Mouse (Mus musculus): ENCODE measurements around the gene Gm43638. TPM values are rescaled to one million over a fixed set of nuclear protein-coding genes. Genes with fewer than 3 reads are reported as not detected.
"Not testable (repeated sequence)": the region's sequence is repeated elsewhere in the genome, so short reads cannot be mapped to it uniquely, and the experiment has no call there.

Gene Gm43638
- not detected in 2 replicates for polyA plus RNA-seq (2015; fragmentation: Nextera tagmentation; extraction: Ambion mirVana)

GRCm38 (mm10) chr5:87486706-87487105 is at the start of gene Gm43638:
TSS of gene Gm43638 (minus strand) at chr5:87486806.
- not testable (repeated sequence) for H3K27me3 ChIP-seq (replicated peaks); H3K36me3 ChIP-seq; ATAC-seq (ENCODE audit: low FRiP score); H3K4me1 ChIP-seq; H3K4me2 ChIP-seq; H3K27ac ChIP-seq (replicated peaks); H3K9me3 ChIP-seq (replicated peaks); H3K4me3 ChIP-seq (replicated peaks); H3K9ac ChIP-seq (replicated peaks)
- WGBS = 86% methylated on average over 1 of the region's 1 CpGs

- ATAC-seq (ENCODE audit: low FRiP score) = no peak
These were observed 49.5 kb upstream of the Gm43638 start for GRCm38 (mm10) chr5:87535994-87536644.

DNA sequence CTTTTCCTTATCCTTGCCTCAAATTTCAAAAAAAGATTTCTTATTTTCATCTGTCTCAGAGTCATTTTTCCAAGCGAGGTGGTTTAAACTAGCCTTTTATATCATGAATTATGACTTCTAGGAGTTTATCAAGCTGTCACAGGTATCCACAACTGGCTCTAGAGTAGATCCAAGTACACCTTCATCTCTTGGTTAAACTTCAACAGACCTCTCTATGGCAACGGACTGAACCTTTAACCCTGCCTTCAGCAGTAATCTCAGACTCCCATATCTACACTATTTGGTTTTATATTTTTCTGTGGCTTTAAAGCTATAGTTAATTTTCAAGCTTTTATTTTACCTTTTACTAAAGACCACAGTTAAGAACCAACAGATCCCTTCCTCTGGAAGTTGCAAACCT is 45.7 kb upstream of the Gm43638 start:
- H3K27me3 ChIP-seq (replicated peaks) = no peaks in the 10 kb centered on the region
- no peaks in the 10 kb centered on the region for H3K9me3 ChIP-seq (replicated peaks)
- no peak overlapping the region for H3K9ac ChIP-seq (replicated peaks)
- no peak overlapping the region for H3K4me2 ChIP-seq
- H3K27ac ChIP-seq (replicated peaks) = no peak overlapping the region
- no peaks in the 10 kb centered on the region for H3K36me3 ChIP-seq
- H3K4me1 ChIP-seq = no peaks in the 10 kb centered on the region
- no peak overlapping the region for H3K4me3 ChIP-seq (replicated peaks)
- WGBS = 82% methylated on average over 2 of the region's 2 CpGs
- no peak for ATAC-seq (ENCODE audit: low FRiP score)

More at GRCm38 (mm10) chr5:87535994-87536644, 49.5 kb upstream of the Gm43638 start:
- no peak overlapping the region for H3K9ac ChIP-seq (replicated peaks)
- H3K36me3 ChIP-seq = no peaks in the 10 kb centered on the region
- H3K27me3 ChIP-seq (replicated peaks) = no peaks in the 10 kb centered on the region
- H3K4me2 ChIP-seq = no peak overlapping the region
- H3K27ac ChIP-seq (replicated peaks) = no peak overlapping the region
- no peaks in the 10 kb centered on the region for H3K4me1 ChIP-seq
- WGBS = 79% methylated on average over 4 of the region's 4 CpGs
- no peaks in the 10 kb centered on the region for H3K9me3 ChIP-seq (replicated peaks)
- no peak overlapping the region for H3K4me3 ChIP-seq (replicated peaks)

GRCm38 (mm10) chr5:87523561-87523960 is 37.0 kb upstream of the Gm43638 start:
- H3K4me2 ChIP-seq; H3K27me3 ChIP-seq (replicated peaks); H3K27ac ChIP-seq (replicated peaks); H3K9ac ChIP-seq (replicated peaks); H3K9me3 ChIP-seq (replicated peaks); H3K4me3 ChIP-seq (replicated peaks); H3K4me1 ChIP-seq; H3K36me3 ChIP-seq; ATAC-seq (ENCODE audit: low FRiP score): not testable (repeated sequence)
- 86% methylated on average over 2 of the region's 2 CpGs for WGBS

DNA sequence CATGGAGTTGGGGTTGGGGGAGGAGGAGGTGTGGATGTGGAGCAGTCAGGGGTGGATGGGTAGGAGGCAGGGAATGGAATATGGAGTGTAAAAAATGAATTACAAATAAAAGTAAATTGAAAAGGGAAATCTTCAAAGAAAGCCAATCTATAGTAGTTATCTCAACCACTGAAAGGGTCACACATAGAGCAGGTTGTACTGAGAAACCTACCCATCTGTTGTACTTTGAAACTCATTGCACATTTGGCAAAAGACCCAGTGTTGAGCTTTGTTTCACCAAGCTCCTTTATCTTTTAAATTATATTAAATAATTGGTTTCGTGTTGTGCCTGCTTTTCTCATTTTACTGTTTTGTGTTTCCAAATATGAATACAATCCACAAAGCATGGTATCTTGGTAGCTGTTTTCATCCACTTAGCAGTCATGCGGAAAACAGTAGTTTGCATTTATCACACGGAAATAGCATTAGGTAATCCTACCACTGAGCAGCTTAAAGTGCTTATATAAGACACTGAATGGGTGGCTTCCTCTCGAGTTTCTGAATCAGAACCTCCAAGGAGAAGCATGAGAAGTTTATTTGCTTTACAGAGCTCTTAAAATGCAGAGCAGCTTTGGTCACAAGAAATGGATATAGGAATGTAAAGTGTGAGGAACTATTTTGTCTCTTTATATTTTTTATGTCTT is 19.3 kb upstream of the Gm43638 start:
- Histone ChIP-seq H3K27ac (replicated peaks) (no peak overlapping the region), H3K4me3 (replicated peaks) (no peak overlapping the region), H3K4me2 (no peak overlapping the region), H3K27me3 (replicated peaks) (no peaks in the 10 kb centered on the region), H3K9ac (replicated peaks) (no peak overlapping the region), H3K36me3 (no peaks in the 10 kb centered on the region), H3K9me3 (replicated peaks) (no peaks in the 10 kb centered on the region), H3K4me1 (no peaks in the 10 kb centered on the region)
- 70% methylated on average over 4 of the region's 4 CpGs for whole genome bisulfite sequencing
- ATAC-seq (ENCODE audit: low FRiP score) = no peak

- ATAC-seq (ENCODE audit: low FRiP score) = no peak
- no peak overlapping the region for H3K9ac ChIP-seq (replicated peaks)
- no peak overlapping the region for H3K4me2 ChIP-seq
- no peaks in the 10 kb centered on the region for H3K27me3 ChIP-seq (replicated peaks)
- WGBS = 55% methylated on average over 1 of the region's 1 CpGs
- no peaks in the 10 kb centered on the region for H3K4me1 ChIP-seq
- H3K9me3 ChIP-seq (replicated peaks) = no peaks in the 10 kb centered on the region
- no peak overlapping the region for H3K27ac ChIP-seq (replicated peaks)
- no peak overlapping the region for H3K4me3 ChIP-seq (replicated peaks)
- H3K36me3 ChIP-seq = no peaks in the 10 kb centered on the region
These were observed 16.1 kb upstream of the Gm43638 start for GRCm38 (mm10) chr5:87502687-87503086.

GRCm38 (mm10) chr5:87499341-87499740 is 12.7 kb upstream of the Gm43638 start:
- no peak overlapping the region for H3K4me2 ChIP-seq
- H3K9ac ChIP-seq (replicated peaks) = no peak overlapping the region
- ATAC-seq (ENCODE audit: low FRiP score) = no peak
- H3K4me3 ChIP-seq (replicated peaks) = no peak overlapping the region
- no peaks in the 10 kb centered on the region for H3K36me3 ChIP-seq
- no peaks in the 10 kb centered on the region for H3K4me1 ChIP-seq
- no peak overlapping the region for H3K27ac ChIP-seq (replicated peaks)
- no peaks in the 10 kb centered on the region for H3K27me3 ChIP-seq (replicated peaks)
- H3K9me3 ChIP-seq (replicated peaks) = no peaks in the 10 kb centered on the region

- Histone ChIP-seq H3K4me1 (no peaks in the 10 kb centered on the region), H3K9ac (replicated peaks) (no peak overlapping the region), H3K27ac (replicated peaks) (no peak overlapping the region), H3K4me2 (no peak overlapping the region), H3K4me3 (replicated peaks) (no peak overlapping the region), H3K27me3 (replicated peaks) (no peaks in the 10 kb centered on the region), H3K36me3 (no peaks in the 10 kb centered on the region), H3K9me3 (replicated peaks) (no peaks in the 10 kb centered on the region)
- no peak for ATAC-seq (ENCODE audit: low FRiP score)
These were observed 12.3 kb upstream of the Gm43638 start for GRCm38 (mm10) chr5:87498936-87499335.

GRCm38 (mm10) chr5:87490771-87491170 is 4.2 kb upstream of the Gm43638 start, which contains the start of gene Ugt2a1:
TSS of gene Ugt2a1 (minus strand) at chr5:87490871.
- no peaks in the 10 kb centered on the region for H3K36me3 ChIP-seq
- H3K4me2 ChIP-seq = no peak within 1 kb of the TSS
- no peak within 1 kb of the TSS for H3K9ac ChIP-seq (replicated peaks)
- WGBS = 86% methylated on average over 1 of the region's 1 CpGs
- no peak within 1 kb of the TSS for H3K27ac ChIP-seq (replicated peaks)
- H3K4me1 ChIP-seq = no peaks in the 10 kb centered on the region
- ATAC-seq (ENCODE audit: low FRiP score) = no peak
- no peak within 1 kb of the TSS for H3K4me3 ChIP-seq (replicated peaks)
- H3K9me3 ChIP-seq (replicated peaks) = no peaks in the 10 kb centered on the region
- H3K27me3 ChIP-seq (replicated peaks) = no peaks in the 10 kb centered on the region

DNA sequence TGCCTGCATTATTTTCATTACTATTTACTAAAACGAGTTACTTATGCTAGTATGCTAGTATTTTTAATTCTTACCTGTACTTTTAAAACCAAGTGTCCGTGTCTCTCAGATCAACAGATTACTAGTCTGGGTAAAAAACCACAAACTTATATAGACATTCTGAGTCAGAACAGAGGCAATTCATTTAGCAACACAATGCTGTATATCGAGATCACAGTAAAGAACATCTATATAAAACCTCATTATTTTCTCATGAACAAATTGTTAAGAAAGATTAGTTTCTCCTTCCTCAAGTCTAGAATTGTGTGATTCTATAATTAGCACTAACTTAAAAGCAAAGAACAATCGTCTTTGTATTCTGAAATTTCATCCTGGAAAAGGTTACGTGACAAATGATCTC is 4.4 kb downstream of the Gm43638 start, which contains the start of gene Ugt2a2:
Gene Ugt2a2, minus strand, starts transcription at position 101 of the 400 bp plus-strand sequence.
- H3K4me2 ChIP-seq = no peak within 1 kb of the TSS
- H3K4me1 ChIP-seq = no peaks in the 10 kb centered on the region
- H3K36me3 ChIP-seq = no peaks in the 10 kb centered on the region
- no peak within 1 kb of the TSS for H3K27ac ChIP-seq (replicated peaks)
- H3K9ac ChIP-seq (replicated peaks) = no peak within 1 kb of the TSS
- 83% methylated on average over 5 of the region's 5 CpGs for WGBS
- no peak for ATAC-seq (ENCODE audit: low FRiP score)
- no peaks in the 10 kb centered on the region for H3K27me3 ChIP-seq (replicated peaks)
- no peaks in the 10 kb centered on the region for H3K9me3 ChIP-seq (replicated peaks)
- H3K4me3 ChIP-seq (replicated peaks) = no peak within 1 kb of the TSS

GRCm38 (mm10) chr5:87458810-87459209 is 27.8 kb downstream of the Gm43638 start:
- Histone ChIP-seq H3K9me3 (replicated peaks) (no peaks in the 10 kb centered on the region), H3K4me3 (replicated peaks) (no peak overlapping the region), H3K36me3 (no peaks in the 10 kb centered on the region), H3K27ac (replicated peaks) (no peak overlapping the region), H3K4me2 (no peak overlapping the region), H3K9ac (replicated peaks) (no peak overlapping the region), H3K4me1 (no peaks in the 10 kb centered on the region), H3K27me3 (replicated peaks) (no peaks in the 10 kb centered on the region)
- no peak for ATAC-seq (ENCODE audit: low FRiP score)
- 30% methylated on average over 1 of the region's 1 CpGs for WGBS

DNA sequence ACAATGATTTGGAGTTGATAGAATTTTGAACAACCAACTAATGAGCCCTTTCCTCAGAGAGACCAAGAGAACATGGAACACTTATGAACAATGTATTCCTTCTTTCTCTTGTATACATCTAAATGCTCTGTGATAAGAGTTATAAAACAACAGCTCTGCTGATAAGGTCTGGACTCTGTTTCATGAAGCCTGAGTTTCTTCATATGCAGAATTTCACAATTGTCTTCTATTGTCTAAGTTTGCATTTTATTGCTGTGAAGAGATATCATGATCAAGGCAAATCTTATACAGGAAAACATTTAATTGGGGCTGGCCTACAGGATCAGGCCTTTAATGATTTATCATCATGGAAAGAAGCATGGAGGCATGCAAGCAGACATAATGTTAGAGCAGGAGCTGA is 28.9 kb downstream of the Gm43638 start:
- ATAC-seq (ENCODE audit: low FRiP score) = no peak
- Histone ChIP-seq H3K4me2 (no peak overlapping the region), H3K9ac (replicated peaks) (no peak overlapping the region), H3K27ac (replicated peaks) (no peak overlapping the region), H3K36me3 (no peaks in the 10 kb centered on the region), H3K9me3 (replicated peaks) (no peaks in the 10 kb centered on the region), H3K4me1 (no peaks in the 10 kb centered on the region), H3K4me3 (replicated peaks) (no peak overlapping the region), H3K27me3 (replicated peaks) (no peaks in the 10 kb centered on the region)
